Mouse (Mus musculus) heart, adult 2 months (tissue): Measurements from ENCODE around the gene Fbxo9. TPM values are rescaled to one million over a fixed set of nuclear protein-coding genes. Genes with fewer than 3 reads are reported as not detected.
A peak's percentile ranks its signal among the peaks of the same experiment; 100 is the strongest.
"Not testable (repeated sequence)": the region's sequence is repeated elsewhere in the genome, so short reads cannot be mapped to it uniquely, and the experiment has no call there.

Experiments
- DNase-seq, 2 experiments: peaks; one replicate each; pipeline ENCODE4 v3.0.0; 2021
- H3K27ac ChIP-seq: fragments of 200-600 bp; 2 replicates; pipeline ENCODE4 v1.8.1; 2022
- H3K27me3 ChIP-seq: fragments of 200-500 bp; 2 replicates; pipeline ENCODE4 v1.6.1; 2012; ENCODE audit warnings: mild to moderate bottlenecking, low read length, inconsistent platforms, mixed read lengths; ENCODE audit not compliant: control insufficient read depth, insufficient read depth
- H3K36me3 ChIP-seq: fragments of 200-500 bp; 2 replicates; pipeline ENCODE4 v1.6.1; 2012; ENCODE audit warnings: low read length, inconsistent platforms; ENCODE audit not compliant: control insufficient read depth, insufficient read depth
- H3K4me1 ChIP-seq: fragments of 200-500 bp; 2 replicates; pipeline ENCODE4 v1.6.1; 2011; ENCODE audit warnings: low read length; ENCODE audit not compliant: control insufficient read depth, insufficient read depth
- H3K4me3 ChIP-seq: fragments of 200-600 bp; 2 replicates; pipeline ENCODE4 v1.8.1; 2022
- H3K79me2 ChIP-seq: fragments of 200-500 bp; replicated peaks from 2 replicates; pipeline ENCODE4 v1.6.1; 2012; ENCODE audit warnings: mild to moderate bottlenecking, inconsistent platforms, low read length, moderate library complexity, mixed read lengths; ENCODE audit not compliant: control insufficient read depth, insufficient read depth
- H3K9ac ChIP-seq: fragments of 200-500 bp; 2 replicates; pipeline ENCODE4 v1.6.1; 2012; ENCODE audit warnings: low read depth, mild to moderate bottlenecking, control low read depth, inconsistent platforms, low read length, mixed read lengths
- CTCF ChIP-seq: fragments of 200-600 bp; IDR thresholded peaks from 2 replicates; pipeline ENCODE4 v1.8.1; 2022; ENCODE audit warnings: antibody characterized with exemption, mild to moderate bottlenecking, moderate library complexity
- EP300 ChIP-seq: fragments of 200-500 bp; IDR thresholded peaks from 2 replicates; pipeline ENCODE4 v1.6.1; 2011; ENCODE audit warnings: low read depth, low read length, control low read depth; ENCODE audit not compliant: insufficient read depth
- POLR2A ChIP-seq: fragments of 200-500 bp; IDR thresholded peaks from 2 replicates; pipeline ENCODE4 v1.6.1; 2011; ENCODE audit warnings: mild to moderate bottlenecking, low read depth, low read length, control low read depth; ENCODE audit not compliant: insufficient read depth
- WGBS: fragments of 180-500 bp; shearing (Covaris S2); methylation state at CpG from one replicate; pipeline ENCODE4 v1.1.7; 2018; 5-methylcytosine and 5-hydroxymethylcytosine counted together
- intact Hi-C: fragments of 180-260 bp; cut with DNase I; formaldehyde crosslinking; loops from one replicate; pipeline ENCODE4 v1.15.1; 2025
- long read RNA-seq: library from polyadenylated mRNA; stranded (forward); transcript quantifications from one replicate; pipeline ENCODE4 v2.0.0, GENCODE M21; 2021
- polyA plus RNA-seq: library from polyadenylated mRNA; depleted of rRNA; stranded (reverse); fragments of >200 nt; gene quantifications from 2 replicates; pipeline ENCODE4 v1.2.3, GENCODE M21; 2012; rRNA removed
- total RNA-seq, 2 experiments: library from RNA; stranded (reverse); gene quantifications; 2 replicates each; pipeline ENCODE4 v1.2.3; 2021

Gene Fbxo9
- 10 to 100 TPM; 34.4 to 40.6 TPM for total RNA-seq
- 64.1 and 69.5 TPM in 2 replicates for polyA plus RNA-seq
- long read RNA-seq, transcript Fbxo9-202 (13 exons, 2,155 nt) = major isoform, 32 of 35 reads
- long read RNA-seq, partial matches to known transcripts = 0 of 35 reads
- long read RNA-seq, other reads (novel, unspliced or antisense) = 1 of 35 reads

DNA sequence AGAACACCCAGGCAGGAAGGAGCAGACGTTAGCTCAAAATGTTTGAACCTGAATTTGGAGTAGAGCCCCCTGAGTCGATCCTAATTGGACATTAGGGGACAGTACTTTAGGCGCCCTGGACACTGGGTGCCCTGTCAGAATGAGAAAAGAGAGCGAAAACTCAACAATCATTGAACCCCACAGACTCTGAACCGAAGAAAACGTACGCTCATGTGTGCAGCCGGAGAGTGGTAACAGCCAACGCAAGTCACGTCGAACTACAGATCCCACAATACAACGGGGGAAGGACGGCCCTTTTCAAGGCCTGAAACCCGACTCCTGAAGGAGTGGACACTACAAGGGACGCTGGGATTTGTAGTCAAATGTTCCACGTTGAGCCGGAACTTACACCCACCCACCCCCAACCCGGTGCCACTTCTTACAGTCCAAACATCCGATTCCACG is at the start of gene Fbxo9, which contains the start of gene Ick:
Gene Fbxo9 (minus strand): TSS at position 270 of the 444 bp plus-strand sequence.
Gene Ick (plus strand): TSS at position 397 of the 444 bp plus-strand sequence.
- intact Hi-C loops = no loop called here
- TF ChIP-seq EP300 (no peak), CTCF (no peak), POLR2A (peak; percentile 79)
- Histone ChIP-seq H3K27me3 (no peaks in the 10 kb centered on the region), H3K4me1 (peaks cover 8% of the 10 kb centered on the region), H3K79me2 (peaks cover 2% of the 10 kb centered on the region; the same call in 1 of the 2 replicates), H3K9ac (peak within 1 kb of the TSS; percentile 97), H3K27ac (peak within 1 kb of the TSS; percentile 96), H3K4me3 (peak within 1 kb of the TSS; percentile 98), H3K36me3 (peaks cover 9% of the 10 kb centered on the region)
- WGBS = 1% methylated on average over 20 of the region's 20 CpGs
- peak; percentile 85 to 91 for DNase-seq

DNA sequence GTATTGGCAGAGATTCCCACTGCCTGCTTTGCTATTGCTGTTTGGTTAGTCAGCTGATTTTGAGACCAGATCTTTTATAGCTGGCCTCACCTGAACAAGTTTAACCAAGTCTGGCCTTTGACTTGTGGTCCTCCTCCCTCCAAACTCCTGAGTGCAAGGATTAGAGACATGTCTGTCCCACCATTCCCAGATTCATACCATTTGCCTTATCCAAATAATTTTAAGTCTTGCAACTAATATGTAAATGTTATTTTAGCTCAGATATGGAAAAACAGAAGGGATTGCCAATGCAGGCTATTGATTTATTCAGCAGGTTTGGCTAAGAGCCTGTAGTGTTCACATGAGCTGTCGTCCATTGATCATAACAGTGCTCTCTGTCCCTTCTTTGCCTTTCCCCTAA is 48.4 kb upstream of the Fbxo9 start:
- Histone ChIP-seq H3K27ac (no peak overlapping the region), H3K9ac (no peak overlapping the region), H3K36me3 (peaks cover 6% of the 10 kb centered on the region; the same call in 1 of the 2 replicates), H3K27me3 (no peaks in the 10 kb centered on the region), H3K4me3 (no peak overlapping the region), H3K79me2 (no peaks in the 10 kb centered on the region), H3K4me1 (no peaks in the 10 kb centered on the region)
- intact Hi-C loops = no loop called here
- 91% methylated on average over 1 of the region's 1 CpGs for WGBS
- no peak for TF ChIP-seq EP300
- no peak for TF ChIP-seq CTCF
- TF ChIP-seq POLR2A = no peak
- DNase-seq = no peak

DNA sequence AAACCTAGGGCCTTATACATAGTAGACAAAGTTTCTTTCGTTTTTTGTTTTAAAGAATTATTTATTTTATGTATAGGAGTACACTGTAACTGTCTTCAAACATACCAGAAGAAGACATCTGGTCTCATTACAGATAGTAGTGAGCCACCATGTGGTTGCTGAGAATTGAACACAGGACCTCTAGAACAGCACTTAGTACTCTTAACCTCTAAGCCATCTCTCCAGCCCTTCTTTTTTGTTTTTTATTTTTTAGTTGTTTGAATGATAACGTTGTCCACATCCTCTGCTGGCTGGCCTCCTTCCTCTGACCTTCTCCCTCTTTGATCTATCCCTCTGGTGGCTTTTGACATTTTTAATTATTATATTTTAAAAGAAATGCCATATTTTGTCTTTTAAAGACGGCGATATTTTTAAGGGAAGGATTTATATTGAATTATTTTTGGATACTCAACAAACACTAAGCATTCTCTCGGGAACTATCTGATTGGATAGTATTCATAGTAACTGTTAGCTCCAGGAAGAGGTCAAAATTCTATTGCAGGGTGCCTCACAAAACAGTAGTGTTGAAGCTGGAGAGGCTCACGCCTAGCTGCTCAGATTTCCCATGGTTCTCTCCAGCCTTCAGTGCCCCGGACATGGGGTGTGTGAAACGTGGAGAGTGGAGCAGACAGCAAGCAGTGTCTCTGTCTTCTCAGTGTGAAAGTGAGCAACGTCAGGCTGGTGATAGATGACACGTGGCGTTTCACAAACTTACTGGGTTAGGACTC is 45.5 kb upstream of the Fbxo9 start:
- H3K27ac ChIP-seq = peak overlapping the region; percentile 47
- H3K4me3 ChIP-seq = no peak overlapping the region
- H3K4me1 ChIP-seq = no peaks in the 10 kb centered on the region
- TF ChIP-seq EP300 (no peak), CTCF (peak; percentile 58), POLR2A (0 out of 2 replicates have a peak, but pooled peaks have one; percentile 31)
- peaks cover 6% of the 10 kb centered on the region; the same call in 1 of the 2 replicates for H3K36me3 ChIP-seq
- intact Hi-C loops = loop anchor here (1.0 kb wide), 1 partner anchor 41 kb away; no protein-coding TSS in a partner anchor
- DNase-seq = no peak
- no peak overlapping the region for H3K9ac ChIP-seq
- 44% methylated on average over 11 of the region's 11 CpGs for WGBS
- no peaks in the 10 kb centered on the region for H3K79me2 ChIP-seq
- H3K27me3 ChIP-seq = no peaks in the 10 kb centered on the region

DNA sequence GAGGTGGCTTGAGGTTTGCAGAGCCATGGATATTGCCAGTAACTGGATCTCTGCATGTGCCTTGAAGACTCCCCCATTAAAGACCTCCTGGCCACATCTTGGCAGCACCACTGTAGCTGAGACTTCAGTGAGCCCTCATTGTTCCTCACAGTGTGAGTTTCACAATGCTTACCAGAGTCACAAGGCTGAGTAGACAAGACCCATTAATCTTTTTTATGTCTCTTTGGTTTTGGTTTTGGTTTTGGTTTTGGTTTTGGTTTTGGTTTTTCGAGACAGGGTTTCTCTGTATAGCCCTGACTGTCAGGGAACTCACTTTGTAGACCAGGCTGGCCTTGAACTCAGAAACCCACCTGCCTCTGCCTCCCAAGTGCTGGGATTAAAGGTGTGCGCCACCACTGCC is 40.9 kb upstream of the Fbxo9 start:
- H3K27ac ChIP-seq, H3K36me3 ChIP-seq, intact Hi-C loops, H3K4me3 ChIP-seq, H3K4me1 ChIP-seq, H3K9ac ChIP-seq, DNase-seq, H3K27me3 ChIP-seq, H3K79me2 ChIP-seq: not testable (repeated sequence)
- 79% methylated on average over 2 of the region's 2 CpGs for WGBS

DNA sequence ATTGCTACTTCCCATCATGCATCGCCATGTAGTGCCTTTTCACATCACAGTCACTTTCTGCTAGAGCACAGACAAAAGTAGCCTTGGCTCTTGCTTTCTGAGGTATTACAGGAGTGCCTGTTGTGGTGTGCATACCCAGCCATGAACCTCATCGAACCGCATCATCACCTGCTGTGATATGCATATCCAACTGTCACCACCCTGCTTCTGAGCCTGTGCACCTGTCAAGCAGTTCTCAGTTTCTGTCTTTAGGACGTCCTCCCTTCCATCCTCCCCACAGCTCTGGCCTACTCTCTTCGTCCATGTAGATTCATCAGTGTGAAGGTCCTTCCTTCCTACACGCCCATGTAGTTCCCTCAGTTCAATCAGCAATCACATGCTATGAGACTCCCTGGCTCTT is 39.3 kb upstream of the Fbxo9 start:
- Histone ChIP-seq H3K27ac (no peak overlapping the region), H3K4me3 (no peak overlapping the region), H3K9ac (no peak overlapping the region), H3K79me2 (no peaks in the 10 kb centered on the region), H3K27me3 (no peaks in the 10 kb centered on the region), H3K4me1 (peaks cover 4% of the 10 kb centered on the region), H3K36me3 (no peaks in the 10 kb centered on the region; the same call in none of the 2 replicates)
- TF ChIP-seq POLR2A (no peak), CTCF (no peak), EP300 (no peak)
- WGBS = 86% methylated on average over 6 of the region's 6 CpGs
- intact Hi-C loops = no loop called here
- DNase-seq = no peak

DNA sequence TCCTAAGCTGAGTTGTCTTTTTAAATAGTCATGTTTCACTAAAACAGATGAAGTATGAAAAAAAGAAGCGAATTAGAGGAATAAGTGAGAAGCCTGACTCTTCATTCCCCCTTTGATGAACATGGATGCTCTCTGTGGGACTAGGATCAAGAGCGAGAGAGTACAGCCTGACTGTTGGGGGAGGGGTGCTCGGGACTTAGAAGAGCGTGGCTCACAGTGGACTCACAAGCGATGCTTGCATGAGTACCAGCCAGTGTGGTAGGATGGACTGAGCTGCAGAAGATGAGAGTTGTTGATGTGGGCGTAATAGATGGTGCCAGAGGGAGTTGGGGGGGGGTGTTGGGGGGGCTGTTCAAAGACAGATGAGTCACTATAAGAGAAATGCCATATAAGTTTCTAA is 37.8 kb upstream of the Fbxo9 start:
- 92% methylated on average over 6 of the region's 6 CpGs for WGBS
- no peaks in the 10 kb centered on the region; the same call in none of the 2 replicates for H3K36me3 ChIP-seq
- intact Hi-C loops = no loop called here
- no peaks in the 10 kb centered on the region for H3K79me2 ChIP-seq
- DNase-seq = no peak
- no peak overlapping the region for H3K4me3 ChIP-seq
- H3K27ac ChIP-seq = no peak overlapping the region
- H3K9ac ChIP-seq = no peak overlapping the region
- H3K4me1 ChIP-seq = peaks cover 4% of the 10 kb centered on the region
- no peaks in the 10 kb centered on the region for H3K27me3 ChIP-seq
- TF ChIP-seq POLR2A (no peak), CTCF (no peak), EP300 (no peak)
